Mouse (Mus musculus) left cerebral cortex, adult 2 months (tissue): Measurements from ENCODE around the gene Flywch2. TPM values are rescaled to one million over a fixed set of nuclear protein-coding genes. Genes with fewer than 3 reads are reported as not detected.

ENCODE experiments used
- DNase-seq, 2 experiments: peaks; one replicate each; pipeline ENCODE4 v3.0.0; 2021 to 2022; ENCODE audit warnings: low spot score in 2 of 2, mixed read lengths in 1 of 2; ENCODE audit errors: extremely low spot score in 1 of 2
- H3K27ac ChIP-seq: fragments of 200-600 bp; 2 replicates; pipeline ENCODE4 v1.8.1; 2022
- H3K4me3 ChIP-seq: fragments of 200-600 bp; 2 replicates; pipeline ENCODE4 v1.8.1; 2022
- CTCF ChIP-seq: fragments of 200-600 bp; IDR thresholded peaks from 2 replicates; pipeline ENCODE4 v1.8.1; 2022; ENCODE audit warnings: antibody characterized with exemption, mild to moderate bottlenecking, moderate library complexity
- intact Hi-C: fragments of 180-260 bp; cut with DNase I; formaldehyde crosslinking; loops from one replicate; pipeline ENCODE4 v1.15.1; 2025
- long read RNA-seq, 2 experiments: library from polyadenylated mRNA; stranded (forward); transcript quantifications; one replicate each; pipeline ENCODE4 v2.0.0; 2021; ENCODE audit warnings: borderline mapping rate in 2 of 2
- total RNA-seq, 2 experiments: library from RNA; stranded (reverse); gene quantifications; 2 replicates each; pipeline ENCODE4 v1.2.3; 2021

Flywch2 gene
- 10 to 100 TPM; 11.9 to 13.7 TPM for total RNA-seq
- long read RNA-seq, experiment 1, partial matches to known transcripts = 0 of 4 reads
- long read RNA-seq, experiment 1, other reads (novel, unspliced or antisense) = 3 of 4 reads
- long read RNA-seq, experiment 2, partial matches to known transcripts = 0 of 4 reads
- long read RNA-seq, experiment 2, other reads (novel, unspliced or antisense) = 2 of 4 reads

- TF ChIP-seq CTCF = peak; percentile 31
- intact Hi-C loops = no loop called here
- peak; percentile 85 to 88 for DNase-seq
- Histone ChIP-seq H3K4me3 (peak within 1 kb of the TSS; percentile 55), H3K27ac (peak within 1 kb of the TSS; percentile 72)
Measured at GRCm38 (mm10) chr17:23785561-23786471, at the start of gene Flywch2. Flywch2 (minus strand) TSS chr17:23786081.

GRCm38 (mm10) chr17:23831201-23831600, 45.3 kb upstream of the Flywch2 start:
- intact Hi-C loops = no loop called here
- TF ChIP-seq CTCF = no peak
- no peak overlapping the region for H3K27ac ChIP-seq
- H3K4me3 ChIP-seq = no peak overlapping the region
- DNase-seq = no peak

GRCm38 (mm10) chr17:23829064-23829619, 43.3 kb upstream of the Flywch2 start, which contains the start of gene Elob:
Elob (minus strand) TSS chr17:23829136.
- peak; percentile 83 to 84 for DNase-seq
- peak; percentile 82 for TF ChIP-seq CTCF
- Histone ChIP-seq H3K4me3 (peak within 1 kb of the TSS; percentile 90), H3K27ac (peak within 1 kb of the TSS; percentile 96)
- intact Hi-C loops = loop anchor here (2.0 kb wide), 1 partner anchor 58 kb away; the partner anchor contains the start of gene Flywch1

- intact Hi-C loops = loop anchor here (1.0 to 2.0 kb wide), 2 partner anchors 25 to 58 kb away; partner anchors contain the start of gene Flywch1
- peak overlapping the region; percentile 89 for H3K27ac ChIP-seq
- peak overlapping the region; percentile 90 for H3K4me3 ChIP-seq
- peak; percentile 19 for TF ChIP-seq CTCF
- DNase-seq = peak; percentile 54 to 65
Measured at GRCm38 (mm10) chr17:23828271-23829001, 42.6 kb upstream of the Flywch2 start.

- intact Hi-C loops = no loop called here
- TF ChIP-seq CTCF = no peak
- no peak overlapping the region for H3K27ac ChIP-seq
- DNase-seq = no peak
- no peak overlapping the region for H3K4me3 ChIP-seq
Measured at GRCm38 (mm10) chr17:23825591-23825990, 39.7 kb upstream of the Flywch2 start.

- no peak for DNase-seq
- TF ChIP-seq CTCF = no peak
- Histone ChIP-seq H3K4me3 (no peak overlapping the region), H3K27ac (no peak overlapping the region)
- intact Hi-C loops = no loop called here
Measured at GRCm38 (mm10) chr17:23823614-23824013, 37.7 kb upstream of the Flywch2 start.

- no peak for DNase-seq
- TF ChIP-seq CTCF = no peak
- Histone ChIP-seq H3K4me3 (no peak overlapping the region), H3K27ac (no peak overlapping the region)
- intact Hi-C loops = no loop called here
Measured at GRCm38 (mm10) chr17:23823018-23823417, 37.1 kb upstream of the Flywch2 start.

GRCm38 (mm10) chr17:23822094-23822493, 36.2 kb upstream of the Flywch2 start:
- Histone ChIP-seq H3K4me3 (no peak overlapping the region), H3K27ac (no peak overlapping the region)
- DNase-seq = no peak
- TF ChIP-seq CTCF = no peak
- intact Hi-C loops = no loop called here

- TF ChIP-seq CTCF = no peak
- Histone ChIP-seq H3K4me3 (no peak overlapping the region), H3K27ac (no peak overlapping the region)
- no peak for DNase-seq
- intact Hi-C loops = no loop called here
Measured at GRCm38 (mm10) chr17:23820731-23821130, 34.9 kb upstream of the Flywch2 start.

- Histone ChIP-seq H3K4me3 (no peak overlapping the region), H3K27ac (no peak overlapping the region)
- no peak for DNase-seq
- TF ChIP-seq CTCF = no peak
- intact Hi-C loops = no loop called here
Measured at GRCm38 (mm10) chr17:23819235-23819634, 33.4 kb upstream of the Flywch2 start.

GRCm38 (mm10) chr17:23818579-23818978, 32.7 kb upstream of the Flywch2 start:
- intact Hi-C loops = no loop called here

GRCm38 (mm10) chr17:23815641-23816040, 29.8 kb upstream of the Flywch2 start:
- Histone ChIP-seq H3K4me3 (no peak overlapping the region), H3K27ac (no peak overlapping the region)
- no peak for TF ChIP-seq CTCF
- intact Hi-C loops = no loop called here
- DNase-seq = no peak

More at GRCm38 (mm10) chr17:23818579-23818978, 32.7 kb upstream of the Flywch2 start:
- Histone ChIP-seq H3K27ac (no peak overlapping the region), H3K4me3 (no peak overlapping the region)
- TF ChIP-seq CTCF = no peak
- DNase-seq = no peak
